Mouse (Mus musculus) bone marrow macrophage, adult 2 months (primary cell): ENCODE results near the gene Mettl6.

Source experiments
- CTCF ChIP-seq: IDR thresholded peaks from 2 replicates; pipeline ENCODE4 v1.5.1; 2012; ENCODE audit warnings: low read depth, mild to moderate bottlenecking, low read length, moderate library complexity
- POLR2A ChIP-seq: IDR thresholded peaks from 2 replicates; pipeline ENCODE4 v1.6.1; 2012; ENCODE audit warnings: mild to moderate bottlenecking, low read depth, low read length, borderline replicate concordance

DNA sequence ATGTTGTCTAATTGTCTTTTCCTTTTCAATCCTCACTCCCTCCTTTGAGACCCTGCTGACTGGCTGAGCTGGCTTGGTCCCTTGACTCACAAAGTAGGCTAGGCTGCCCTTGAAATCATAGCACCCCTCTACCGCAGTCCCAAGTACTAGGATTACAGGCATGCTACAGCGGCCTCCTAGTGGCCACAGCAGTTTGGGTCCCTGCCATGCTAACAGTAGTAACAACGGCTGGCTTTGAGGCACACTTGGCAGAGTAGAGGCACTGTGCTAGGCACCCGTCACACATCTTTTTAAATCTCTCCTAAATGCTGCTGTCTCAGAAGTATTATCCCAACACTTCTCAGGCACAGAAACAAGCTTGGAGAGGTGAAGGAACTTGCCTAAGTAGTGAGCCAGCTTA is 8.4 kb downstream of the Mettl6 start:
- no peak for TF ChIP-seq CTCF
- no peak for TF ChIP-seq POLR2A
